Mouse (Mus musculus): ENCODE results near the gene Slc25a27. TPM values are rescaled to one million over a fixed set of nuclear protein-coding genes. Genes with fewer than 3 reads are reported as not detected.

Slc25a27 gene
- total RNA-seq (2021): 10 to 100 TPM; 47.8 to 49.0 TPM

DNA sequence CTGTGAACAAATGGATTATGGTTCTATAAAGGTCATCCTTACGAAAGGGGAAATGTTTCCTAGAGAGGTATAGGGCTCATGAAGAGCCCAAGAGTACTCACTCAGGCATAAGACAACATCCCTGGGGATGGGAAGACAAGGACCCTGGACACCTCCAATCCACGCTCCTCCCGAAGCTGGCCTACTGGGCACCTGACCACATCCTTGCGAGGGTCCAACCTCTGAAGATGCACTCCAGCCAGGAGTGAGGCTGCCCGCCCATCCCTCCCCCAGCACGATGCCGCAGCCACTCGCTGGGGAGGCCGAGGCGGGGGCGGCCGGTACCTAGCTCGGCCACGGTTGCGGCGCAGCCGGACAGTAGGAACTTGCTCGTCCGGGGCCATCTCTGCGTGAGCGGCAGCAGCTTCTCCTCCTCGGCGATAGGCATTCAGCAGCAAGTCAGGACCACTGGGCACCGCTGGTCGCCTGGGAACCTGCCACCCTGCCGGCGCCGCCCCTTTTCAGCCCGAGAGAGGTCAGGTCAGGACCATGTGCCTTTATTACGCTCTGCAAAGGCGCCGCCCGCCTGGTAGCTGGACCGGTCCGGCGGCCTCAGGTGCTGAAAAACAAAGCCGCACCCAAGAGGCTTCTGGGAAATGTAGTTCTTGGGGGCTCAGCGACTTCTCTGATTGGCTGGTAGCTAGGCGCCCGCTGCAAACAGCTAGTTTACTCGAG lies at the start of gene Slc25a27:
Gene Slc25a27, minus strand, starts transcription at position 639 of the 714 bp plus-strand sequence.
- intact Hi-C loops (cut with DNase I): no loop called here
- peak; percentile 88 for DNase-seq

DNA sequence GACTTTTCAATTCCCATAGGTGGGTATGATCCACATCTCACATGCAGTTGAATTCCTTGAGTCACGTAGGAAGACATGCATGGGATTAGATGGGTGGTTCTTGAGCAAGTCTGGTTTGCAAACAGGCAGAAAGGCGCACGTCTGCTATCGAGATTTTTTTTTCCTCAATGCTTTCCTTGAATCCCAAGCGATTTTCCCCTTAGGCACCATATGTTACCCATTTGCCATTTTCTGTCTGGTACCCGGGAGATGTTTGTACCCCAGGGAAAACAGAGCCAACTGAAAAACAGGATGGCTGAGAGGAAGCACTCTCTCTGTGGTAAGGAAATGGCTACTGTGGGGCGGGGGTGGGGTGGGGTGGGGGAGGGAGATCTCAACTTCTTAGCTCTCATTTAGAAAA lies 49.6 kb upstream of the Slc25a27 start:
- intact Hi-C loops (cut with DNase I): no loop called here
- no peak for DNase-seq

DNA sequence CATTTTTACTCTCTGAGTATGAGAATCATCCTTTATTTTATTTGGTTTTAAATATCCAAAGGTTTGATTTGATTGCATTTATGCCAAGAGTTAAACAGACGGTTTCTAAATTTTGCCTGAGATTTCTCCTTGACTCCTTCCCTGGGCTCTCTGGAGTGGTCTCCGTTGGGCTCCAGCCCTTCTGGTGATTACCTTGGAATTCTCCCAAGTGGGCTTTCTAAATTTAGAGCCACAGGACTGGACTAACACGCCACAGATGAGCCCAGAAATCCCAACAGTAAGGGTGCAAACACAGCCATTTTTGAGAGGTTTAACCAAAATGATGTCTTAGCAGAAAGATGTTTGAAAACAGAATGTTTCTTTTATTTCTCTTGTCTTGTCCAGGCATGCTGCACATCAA lies 47.2 kb upstream of the Slc25a27 start:
- intact Hi-C loops (cut with DNase I): no loop called here
- DNase-seq: no peak

DNA sequence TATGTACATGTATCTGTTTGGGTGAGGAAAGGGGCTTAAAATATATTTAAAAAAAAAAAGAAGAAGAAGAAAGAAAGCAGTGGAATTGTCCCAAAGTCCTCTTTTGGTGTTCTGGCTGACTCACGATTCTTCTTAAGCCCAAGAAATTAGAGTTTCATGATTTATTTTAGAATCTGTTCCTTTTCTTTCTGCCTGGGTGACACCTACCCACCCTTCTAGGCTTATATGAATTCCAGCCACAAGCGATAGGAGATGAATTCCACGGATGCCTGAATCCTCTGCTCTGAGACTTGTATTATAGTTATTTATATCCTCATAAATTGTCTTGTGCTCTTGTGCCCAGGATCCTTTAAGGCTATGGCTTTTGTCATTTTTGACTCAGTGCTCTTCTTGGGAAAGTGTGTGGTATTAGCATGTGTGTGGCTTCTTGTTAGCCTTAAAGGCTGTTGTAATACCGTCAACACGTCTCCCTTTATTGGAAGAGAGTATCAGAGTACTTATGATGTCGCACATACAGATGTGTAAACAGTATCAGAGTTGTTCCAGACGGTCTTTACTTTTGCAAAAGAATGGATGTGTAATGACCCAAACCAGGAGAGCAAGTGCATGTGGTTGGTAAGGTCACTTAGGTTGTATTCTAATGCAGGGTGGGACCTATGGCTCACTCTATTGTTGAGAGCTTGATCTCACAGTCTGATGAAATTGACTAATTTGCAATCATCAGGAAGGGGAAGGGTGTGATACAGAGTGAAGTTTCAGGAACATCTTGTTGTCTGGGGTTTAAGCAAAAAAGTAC lies 44.7 kb upstream of the Slc25a27 start:
- intact Hi-C loops (cut with DNase I): no loop called here
- no peak for DNase-seq

DNA sequence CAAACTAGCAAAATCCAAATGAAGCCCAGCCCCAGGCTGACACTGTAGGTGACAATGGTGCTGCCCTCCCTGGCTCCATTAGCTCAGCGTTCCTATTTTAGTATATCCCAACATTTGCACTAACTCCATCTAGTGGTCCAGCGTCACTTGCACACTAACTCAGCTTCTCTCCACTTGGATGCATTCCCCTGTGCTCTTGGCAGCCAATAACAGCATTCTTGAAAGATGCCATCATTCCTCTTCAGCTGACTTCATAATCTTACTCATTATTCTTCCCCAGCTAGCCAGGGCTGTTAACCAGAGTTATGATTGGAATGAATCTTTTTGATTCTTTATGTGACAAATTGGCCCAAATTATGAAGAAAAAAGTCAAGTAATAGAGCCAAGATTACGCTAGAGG lies 40.2 kb upstream of the Slc25a27 start:
- intact Hi-C loops (cut with DNase I): no loop called here
- DNase-seq: no peak

DNA sequence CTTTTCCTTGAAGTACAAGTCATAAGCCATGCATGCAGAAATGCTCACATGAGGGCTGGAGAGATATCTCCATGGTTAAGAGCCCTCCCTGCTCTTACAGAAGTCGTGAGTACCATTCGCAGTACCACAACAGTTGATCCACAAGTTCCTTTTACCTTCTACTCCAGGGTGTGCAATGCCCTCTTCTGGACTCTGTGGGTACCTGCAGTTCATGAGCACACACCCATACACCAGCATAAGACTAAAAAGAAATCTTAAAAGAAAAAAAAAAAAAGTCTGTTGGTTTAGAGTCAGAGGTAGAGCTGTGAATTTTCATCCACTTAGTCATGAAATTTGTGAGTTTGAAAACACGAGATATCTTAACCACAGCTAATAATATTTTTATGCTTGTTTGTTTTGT lies 39.7 kb upstream of the Slc25a27 start:
- no peak for DNase-seq
- intact Hi-C loops (cut with DNase I): no loop called here

DNA sequence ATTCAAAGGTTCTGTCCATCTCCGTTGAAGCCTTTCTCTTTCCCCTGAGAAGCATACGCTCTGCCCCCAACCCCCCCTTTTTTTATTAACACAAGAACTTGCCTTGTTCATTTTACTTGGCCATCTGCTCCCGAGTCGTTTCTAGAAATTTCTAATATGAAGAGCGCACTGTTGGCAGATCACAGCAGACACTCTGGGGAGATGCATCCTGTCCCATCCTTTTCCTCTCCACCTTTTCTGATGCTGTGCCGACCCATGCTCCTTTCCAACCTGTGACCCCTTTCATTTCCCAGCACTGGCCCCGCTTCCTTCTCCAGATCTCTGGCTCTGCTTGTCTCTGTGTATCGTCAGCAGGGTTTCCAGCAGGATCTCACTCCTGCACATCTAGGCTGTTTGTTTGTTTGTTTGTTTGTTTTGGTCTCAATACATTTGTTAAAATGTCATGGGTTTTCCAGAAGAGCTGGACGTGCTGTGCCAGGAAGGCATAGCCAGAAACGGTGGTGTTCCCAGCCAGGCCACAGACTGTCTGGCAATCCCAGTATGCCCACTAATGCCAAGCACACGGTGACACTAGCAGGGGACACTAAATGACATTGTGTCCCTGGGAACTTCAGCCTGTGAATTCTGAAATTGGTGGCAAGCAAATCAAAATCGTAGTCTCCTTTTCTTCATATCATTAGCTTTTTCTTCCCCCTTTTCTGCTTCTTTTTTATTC lies 37.4 kb upstream of the Slc25a27 start:
- intact Hi-C loops (cut with DNase I): no loop called here

DNA sequence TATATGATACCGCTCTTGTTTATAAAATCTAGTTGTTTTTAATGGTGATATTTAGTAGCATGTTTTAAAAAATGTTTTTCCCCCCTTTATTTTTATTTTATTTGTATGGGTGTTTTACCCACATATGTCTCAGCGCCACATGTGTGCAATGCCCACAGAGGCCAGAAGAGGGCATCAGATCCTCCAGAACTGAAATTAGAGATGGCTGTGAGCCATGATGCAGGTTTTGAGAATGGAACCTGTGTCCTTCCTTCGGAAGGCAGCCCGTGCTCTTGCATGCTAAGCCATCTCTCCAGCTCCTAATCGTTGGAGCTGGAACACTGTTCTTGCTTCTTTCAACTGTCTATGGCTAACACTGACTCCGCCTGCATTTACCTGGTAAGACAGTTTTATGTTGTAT lies 34.0 kb upstream of the Slc25a27 start:
- intact Hi-C loops (cut with DNase I): no loop called here
- DNase-seq: peak; percentile 66

More for the DNA sequence above, 37.4 kb upstream of the Slc25a27 start:
- no peak for DNase-seq

DNA sequence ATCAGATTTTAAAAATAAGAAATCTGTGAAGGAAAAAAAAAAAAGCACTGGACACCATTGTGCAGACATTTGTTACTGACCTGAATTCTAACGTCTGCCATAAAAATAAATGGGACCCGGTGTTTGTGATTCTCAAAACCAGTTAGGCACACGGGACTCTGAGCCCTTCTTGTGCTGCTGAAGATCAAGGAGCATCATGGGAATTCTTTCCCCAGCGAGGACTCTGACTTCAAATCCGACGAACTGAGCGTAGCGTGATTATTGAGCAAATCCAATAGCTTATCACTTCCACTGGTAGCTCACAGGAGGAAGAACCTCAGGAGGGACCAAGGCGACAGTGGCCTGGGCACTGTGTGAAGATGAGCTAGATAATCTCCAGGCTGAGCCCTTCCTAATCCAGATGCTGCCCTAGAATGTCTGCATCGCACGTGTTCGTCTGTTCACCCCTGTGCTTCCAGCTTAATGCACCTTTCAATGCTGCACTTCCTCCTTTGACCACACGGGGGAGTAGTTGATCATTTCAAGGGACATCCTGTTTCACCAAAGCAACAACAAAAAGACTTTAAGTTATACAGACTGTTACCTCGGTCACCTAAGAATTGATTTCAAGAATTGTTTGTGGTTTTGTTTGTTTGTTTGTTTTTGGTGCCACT lies 32.1 kb upstream of the Slc25a27 start:
- intact Hi-C loops (cut with DNase I): loop anchor here (2.0 to 5.0 kb wide), 2 partner anchors 103 to 170 kb away; partner anchors contain the start of gene Rcan2

DNA sequence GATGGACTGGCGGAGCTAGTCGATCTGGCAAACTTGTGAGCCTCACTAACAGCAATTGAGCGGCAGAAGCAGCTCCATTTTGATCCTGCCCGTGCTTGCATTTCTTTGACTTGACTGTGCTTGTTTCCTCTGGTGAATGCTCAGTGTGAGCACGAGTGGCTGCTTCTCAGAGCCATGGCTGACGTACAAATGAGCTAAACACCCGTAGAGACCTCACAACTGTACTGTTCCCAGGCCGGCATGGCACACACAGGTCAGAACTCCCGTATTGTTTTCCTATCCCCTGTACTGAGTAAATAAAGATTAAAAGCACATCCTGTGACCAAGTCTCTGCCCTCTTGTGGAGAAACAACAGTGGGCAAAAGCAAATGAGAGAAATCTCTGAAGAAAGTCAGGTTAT lies 22.6 kb upstream of the Slc25a27 start:
- intact Hi-C loops (cut with DNase I): no loop called here
- DNase-seq: no peak

More for the DNA sequence above, 32.1 kb upstream of the Slc25a27 start:
- peak; percentile 73 for DNase-seq

DNA sequence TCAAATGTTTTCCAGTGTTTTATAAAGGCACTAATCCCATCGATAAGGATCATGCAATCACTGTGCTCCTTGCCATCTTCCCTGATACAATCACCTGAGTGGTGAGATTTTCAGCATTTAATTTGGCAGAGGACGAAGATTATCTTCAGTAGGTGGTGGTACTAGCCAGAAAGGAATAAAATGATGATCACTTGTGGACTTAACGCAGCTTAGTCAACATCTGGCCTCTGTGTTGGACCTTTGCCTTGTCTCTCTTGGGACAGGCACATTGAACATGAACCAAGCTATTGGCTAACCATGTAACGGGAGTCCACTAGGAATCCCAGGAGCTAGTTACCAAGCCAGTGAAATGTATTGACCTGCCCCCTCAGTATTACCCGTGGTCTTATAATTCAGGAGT lies 17.6 kb upstream of the Slc25a27 start:
- no peak for DNase-seq
- intact Hi-C loops (cut with DNase I): no loop called here

DNA sequence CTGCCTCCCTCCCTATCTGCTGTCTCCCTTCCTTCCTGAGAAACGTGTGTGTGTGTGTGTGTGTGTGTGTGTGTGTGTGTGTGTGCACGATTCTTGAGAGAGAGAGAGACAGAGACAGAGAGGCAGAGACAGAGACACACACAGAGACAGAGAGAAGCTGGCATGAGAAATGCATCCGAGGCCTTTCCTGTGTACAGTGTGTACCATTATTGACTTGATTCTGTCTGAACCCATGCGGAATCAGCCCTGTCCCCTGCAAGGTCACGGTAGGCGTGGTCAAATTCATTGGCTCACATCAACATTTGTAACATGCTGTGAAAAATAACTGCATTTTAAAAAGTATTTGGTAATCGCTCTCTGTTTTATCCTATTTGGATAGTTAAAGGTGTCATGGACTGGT lies 17.1 kb upstream of the Slc25a27 start:
- intact Hi-C loops (cut with DNase I): no loop called here
- DNase-seq: no peak

DNA sequence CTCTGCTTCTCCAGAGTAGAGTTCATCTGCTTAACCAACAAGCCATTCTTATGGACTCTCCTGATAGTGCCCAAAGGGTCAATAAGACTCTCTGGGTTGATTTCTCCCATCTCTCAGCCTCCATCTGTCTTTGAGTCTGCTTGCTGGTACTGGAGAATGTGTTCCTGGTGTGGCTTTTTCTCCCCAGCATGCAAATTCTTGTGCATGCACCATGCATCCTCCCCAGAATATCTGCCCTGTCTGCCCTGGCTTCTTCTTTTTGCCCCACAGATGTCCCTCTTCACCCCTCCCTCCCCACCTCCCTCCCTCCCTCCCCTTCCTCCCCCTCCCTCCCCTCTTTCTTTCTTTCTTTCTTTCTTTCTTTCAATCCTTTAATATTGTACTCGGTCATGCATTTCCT lies 10.3 kb upstream of the Slc25a27 start:
- DNase-seq: no peak
- intact Hi-C loops (cut with DNase I): no loop called here

DNA sequence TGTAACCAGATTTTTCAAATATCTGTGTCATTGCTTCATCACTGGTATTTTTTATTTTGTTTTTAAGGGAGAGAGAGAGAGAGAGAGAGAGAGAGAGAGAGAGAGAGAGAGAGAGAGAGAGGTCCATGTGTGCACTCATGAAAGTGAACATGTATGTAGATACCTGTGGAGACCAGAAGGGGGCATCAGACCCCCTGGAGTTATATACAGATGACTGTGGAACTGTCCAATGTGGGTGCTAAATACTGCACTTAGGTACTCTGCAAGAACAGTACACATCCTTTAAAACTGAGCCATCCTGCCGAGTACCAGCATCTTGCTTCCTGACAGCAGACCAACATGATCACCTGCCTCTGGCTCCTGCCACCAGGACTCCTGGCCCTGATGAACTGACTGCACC lies 9.2 kb upstream of the Slc25a27 start:
- intact Hi-C loops (cut with DNase I): no loop called here

DNA sequence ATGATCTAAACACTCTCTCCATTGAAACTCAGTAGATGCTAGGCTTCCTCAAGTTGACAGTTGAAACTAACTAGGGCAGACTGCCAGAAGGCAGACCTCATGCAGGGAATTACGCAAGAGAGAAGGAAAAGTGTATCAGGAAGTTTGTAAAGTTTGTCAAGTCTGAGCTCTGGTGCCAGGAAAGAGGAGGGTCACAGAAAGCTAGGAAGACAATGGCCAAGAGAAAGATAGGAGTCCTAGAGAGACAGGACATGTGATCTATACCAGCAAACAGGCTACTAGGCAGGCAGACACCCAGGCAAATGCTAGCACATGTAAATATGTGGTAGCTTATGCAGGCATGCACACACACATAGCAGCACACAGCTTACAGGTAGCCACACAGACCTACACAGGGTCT lies 8.2 kb upstream of the Slc25a27 start:
- peak; percentile 10 for DNase-seq
- intact Hi-C loops (cut with DNase I): no loop called here

More for the DNA sequence above, 9.2 kb upstream of the Slc25a27 start:
- DNase-seq: no peak

DNA sequence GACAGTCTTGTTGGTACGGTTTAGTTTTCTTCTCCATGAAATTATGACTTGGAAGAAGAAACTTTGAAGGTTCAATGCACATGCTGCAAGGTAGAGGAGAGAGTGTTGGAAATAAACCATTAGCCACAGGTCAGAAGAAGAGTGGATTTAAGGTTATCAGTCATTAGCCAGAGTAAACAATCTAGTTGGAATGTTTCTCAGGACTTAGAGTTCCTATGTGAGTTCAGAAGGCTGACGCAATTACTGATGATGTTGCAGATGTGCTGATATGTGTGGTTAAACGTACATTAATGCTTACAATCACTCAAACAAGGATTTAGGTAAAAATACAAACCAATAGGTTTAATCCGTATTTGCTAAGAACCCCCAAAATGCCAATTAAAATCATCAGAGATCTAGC lies 4.9 kb upstream of the Slc25a27 start:
- intact Hi-C loops (cut with DNase I): no loop called here

DNA sequence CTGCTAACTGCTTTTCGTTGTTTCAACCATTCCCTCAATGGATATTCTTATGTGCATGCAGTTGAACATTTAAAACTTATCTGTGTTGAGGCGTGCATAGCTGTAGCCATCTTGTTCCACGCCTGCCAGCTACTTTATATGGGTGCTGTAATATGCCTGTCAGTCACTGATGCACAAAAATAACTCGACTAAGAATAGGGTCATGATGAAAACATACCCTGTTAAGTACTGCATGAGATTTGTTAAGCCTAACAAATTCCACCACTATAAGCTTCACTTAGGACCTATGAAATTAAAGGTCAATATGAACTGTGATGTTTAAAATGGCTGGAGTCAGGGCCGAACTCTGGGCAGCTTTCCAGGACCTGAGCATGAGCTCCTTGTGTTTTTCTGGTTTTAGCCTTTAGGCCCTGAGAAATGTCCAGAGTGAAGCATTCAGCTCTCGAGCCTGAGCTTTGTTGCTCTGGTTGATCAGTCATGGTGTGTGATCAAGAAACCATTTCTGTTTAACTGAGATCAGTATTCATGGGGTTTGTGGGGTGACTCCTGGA lies 2.2 kb upstream of the Slc25a27 start:
- DNase-seq: no peak
- intact Hi-C loops (cut with DNase I): no loop called here

More for the DNA sequence above, 4.9 kb upstream of the Slc25a27 start:
- no peak for DNase-seq

DNA sequence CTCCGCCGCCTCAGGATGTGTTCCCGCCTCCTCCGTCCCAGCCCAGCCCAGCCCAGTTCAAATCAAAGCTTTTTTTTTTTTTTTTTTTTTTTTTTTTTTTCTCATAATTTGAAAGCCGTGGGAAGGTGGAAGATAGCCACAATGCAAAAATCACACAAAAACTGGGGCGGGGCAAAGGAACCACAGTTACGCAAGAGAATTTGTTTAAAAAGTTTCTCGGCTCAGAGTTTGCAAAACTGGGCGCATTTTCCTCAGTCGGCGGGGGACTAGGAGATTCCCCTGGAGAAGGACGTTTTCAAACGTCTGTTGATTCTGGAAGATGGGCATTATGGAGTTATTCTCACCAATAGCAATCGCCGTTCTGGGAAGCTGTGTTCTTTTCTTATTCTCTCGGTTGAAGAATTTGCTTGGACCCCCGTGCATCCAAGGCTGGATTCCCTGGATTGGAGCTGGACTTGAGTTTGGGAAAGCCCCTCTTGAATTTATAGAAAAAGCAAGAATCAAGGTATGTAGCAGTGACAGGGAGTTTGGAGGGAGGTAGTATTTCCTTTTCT lies 353 bp upstream of the Slc25a27 start, which contains the start of gene Cyp39a1:
Gene Cyp39a1, plus strand, starts transcription at position 136 of the 554 bp plus-strand sequence.
- no peak for DNase-seq
- intact Hi-C loops (cut with DNase I): no loop called here

DNA sequence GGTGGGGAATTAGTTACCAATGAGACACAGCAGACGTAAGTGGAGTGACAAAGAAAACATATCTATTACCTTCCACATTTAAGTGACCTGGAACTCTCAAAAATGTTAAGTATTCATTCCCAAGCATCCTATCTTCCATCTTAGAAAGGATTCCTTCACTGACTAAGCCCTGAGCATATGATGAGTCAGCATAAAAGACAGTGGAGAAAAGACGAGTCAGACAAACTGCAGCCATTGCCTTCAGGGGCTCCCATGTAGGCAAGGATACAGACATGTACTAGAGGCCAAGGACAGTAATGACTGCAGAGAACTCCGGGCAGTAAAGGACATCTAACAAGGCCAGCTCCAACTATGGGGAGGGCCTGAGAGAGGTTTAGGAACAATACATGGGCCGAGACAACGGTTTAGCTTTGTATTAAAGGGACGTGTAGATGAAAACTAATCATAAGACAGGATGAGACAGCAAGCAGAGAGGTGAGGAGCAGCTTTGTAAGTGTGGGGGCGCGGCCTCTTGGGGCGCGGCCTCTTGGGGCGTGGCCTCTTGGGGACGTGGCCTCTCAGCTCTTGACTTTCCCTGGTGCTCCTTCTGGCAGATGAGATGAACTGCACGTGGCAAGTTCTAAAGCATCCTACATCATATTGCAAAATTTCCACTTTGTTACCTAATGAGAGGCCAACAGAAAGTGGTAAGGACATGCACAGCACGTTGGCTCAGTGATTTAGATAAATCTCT lies 15.5 kb downstream of the Slc25a27 start:
- intact Hi-C loops (cut with DNase I): no loop called here
- DNase-seq: no peak
